7 mouse cellular contexts compared by ENCODE assay signal in genomic region chr1:179545768-179546550, GRCm38 (mm10). TPM values are rescaled to one million over a fixed set of nuclear protein-coding genes. Genes with fewer than 3 reads are reported as not detected.
DNase-seq lines count a peak whose midpoint lies in the region; ATAC-seq and TF ChIP-seq lines count a peak whose summit lies in the region.
"Not testable (repeated sequence)": the region's sequence is repeated elsewhere in the genome, so short reads cannot be mapped to it uniquely, and the experiment has no call there.

Gene Tfb2m (minus strand): TSS chr1:179546267.
Gene Cnst (plus strand): TSS chr1:179546370.

- H3K4me2 ChIP-seq in embryonic facial prominence, embryonic 12.5 days (replicated peaks) = peak within 1 kb of the TSS; percentile 85
- H3K4me2 ChIP-seq in limb, embryonic 12.5 days = peak within 1 kb of the TSS; percentile 82
- peak within 1 kb of the TSS; percentile 89 for H3K4me2 ChIP-seq in midbrain, embryonic 15.5 days

- TF ChIP-seq CTCF in kidney, adult 2 months (conservative IDR thresholded peaks at IDR 0.05; ENCODE audit: insufficient read depth, insufficient read length, low read depth, low read length); spleen, adult 2 months (IDR thresholded peaks at IDR 0.05; ENCODE audit: extremely low read depth, insufficient read depth, insufficient read length, insufficient replicate concordance): not testable (repeated sequence)

- H3K9me3 ChIP-seq in embryonic facial prominence, embryonic 12.5 days; limb, embryonic 12.5 days; midbrain, embryonic 15.5 days: not testable (repeated sequence)

- H3K4me3 ChIP-seq in embryonic facial prominence, embryonic 12.5 days = peak within 1 kb of the TSS; percentile 80
- peak within 1 kb of the TSS; percentile 83 for H3K4me3 ChIP-seq in kidney, adult 2 months (ENCODE audit: insufficient read depth, low read depth, low read length)
- peak within 1 kb of the TSS; percentile 80 for H3K4me3 ChIP-seq in limb, embryonic 12.5 days (replicated peaks)
- peak within 1 kb of the TSS; percentile 86 for H3K4me3 ChIP-seq in midbrain, embryonic 15.5 days
- H3K4me3 ChIP-seq in spleen, adult 2 months (ENCODE audit: extremely low read depth, insufficient read depth, insufficient read length) = peak within 1 kb of the TSS; percentile 85

- not testable (repeated sequence) for H3K36me3 ChIP-seq in embryonic facial prominence, embryonic 12.5 days; kidney, adult 2 months (ENCODE audit: control insufficient read depth, insufficient read depth, low read length); limb, embryonic 12.5 days; midbrain, embryonic 15.5 days (replicated peaks); spleen, adult 2 months (ENCODE audit: control insufficient read depth, insufficient read depth, low read length)

- peak; percentile 99 for ATAC-seq in embryonic facial prominence, embryonic 12.5 days (ENCODE audit: insufficient number of reproducible peaks, insufficient read depth, low FRiP score, low TSS enrichment)
- ATAC-seq in limb, embryonic 12.5 days (ENCODE audit: insufficient number of reproducible peaks, insufficient read depth, low FRiP score, low TSS enrichment, low read depth) = peak; percentile 98
- ATAC-seq in midbrain, embryonic 15.5 days (replicated peaks) = peak; percentile 100

- H3K9ac ChIP-seq in embryonic facial prominence, embryonic 12.5 days = peak within 1 kb of the TSS; percentile 85
- H3K9ac ChIP-seq in limb, embryonic 12.5 days (replicated peaks) = peak within 1 kb of the TSS; percentile 81
- H3K9ac ChIP-seq in midbrain, embryonic 15.5 days = peak within 1 kb of the TSS; percentile 65

- under 1% methylated on average over 69 of the region's 69 CpGs for WGBS in embryonic facial prominence, embryonic 12.5 days
- WGBS in kidney, adult 2 months = under 1% methylated on average over 69 of the region's 69 CpGs
- WGBS in limb, embryonic 12.5 days = under 1% methylated on average over 69 of the region's 69 CpGs
- 0% methylated on average over 69 of the region's 69 CpGs for WGBS in midbrain, embryonic 15.5 days
- under 1% methylated on average over 69 of the region's 69 CpGs for WGBS in spleen, adult 2 months

- H3K4me1 ChIP-seq in embryonic facial prominence, embryonic 12.5 days = peaks cover 20% of the 10 kb centered on the region
- H3K4me1 ChIP-seq in kidney, adult 2 months (ENCODE audit: control insufficient read depth, insufficient read depth, low read length) = peaks cover 11% of the 10 kb centered on the region; the same call in 1 of the 2 replicates
- peaks cover 20% of the 10 kb centered on the region for H3K4me1 ChIP-seq in limb, embryonic 12.5 days (replicated peaks)
- peaks cover 31% of the 10 kb centered on the region for H3K4me1 ChIP-seq in midbrain, embryonic 15.5 days
- H3K4me1 ChIP-seq in spleen, adult 2 months (ENCODE audit: control insufficient read depth, insufficient read depth, insufficient read length) = not testable (repeated sequence)

- H3K27ac ChIP-seq in embryonic facial prominence, embryonic 12.5 days = peak within 1 kb of the TSS; percentile 90
- H3K27ac ChIP-seq in kidney, adult 2 months (ENCODE audit: insufficient read depth, low read depth, low read length) = peak within 1 kb of the TSS; percentile 78
- H3K27ac ChIP-seq in limb, embryonic 12.5 days = peak within 1 kb of the TSS; percentile 93
- peak within 1 kb of the TSS; percentile 95 for H3K27ac ChIP-seq in midbrain, embryonic 15.5 days
- peak within 1 kb of the TSS; percentile 88 for H3K27ac ChIP-seq in spleen, adult 2 months (ENCODE audit: insufficient read depth, low read length)

- TF ChIP-seq POLR2A in kidney, adult 2 months (IDR thresholded peaks at IDR 0.05; ENCODE audit: low read depth, low read length) = not testable (repeated sequence)
- TF ChIP-seq POLR2A in spleen, adult 2 months (IDR thresholded peaks at IDR 0.05; ENCODE audit: low read depth, low read length) = peak; percentile 5; the same call in 1 of the 2 replicates

- DNase-seq in adrenal gland, postnatal 25 days = peak; percentile 97
- DNase-seq in heart, adult 18-20 months = peak; percentile 99
- DNase-seq in kidney, adult 2 months = peak; percentile 100
- peak; percentile 95 to 97 for DNase-seq in spleen, adult 2 months (ENCODE audit: low read depth in 1 of 2, low spot score in 2 of 2)

- not testable (repeated sequence) for H3K27me3 ChIP-seq in embryonic facial prominence, embryonic 12.5 days; kidney, adult 2 months (replicated peaks; ENCODE audit: control insufficient read depth, insufficient read depth, low read length); limb, embryonic 12.5 days; midbrain, embryonic 15.5 days (replicated peaks); spleen, adult 2 months (ENCODE audit: control insufficient read depth, insufficient read depth, low read length)

RNA-seq across cellular contexts. Expression of gene Tfb2m, which starts in this region (rescaled TPM):
- total RNA-seq in adrenal gland, postnatal 25 days (2021) = 45.1 and 48.6 TPM in 2 replicates
- 28.9 and 31.1 TPM in 2 replicates for polyA plus RNA-seq in embryonic facial prominence, embryonic 12.5 days (2016; fragmentation: Nextera tagmentation; extraction: Ambion mirVana)
- total RNA-seq in heart, adult 18-20 months (2021) = 10 to 100 TPM; 69.8 to 76.6 TPM
- 14.9 and 18.8 TPM in 2 replicates for polyA plus RNA-seq in kidney, adult 2 months (2012; rRNA removed)
- 27.0 and 28.4 TPM in 2 replicates for polyA plus RNA-seq in limb, embryonic 12.5 days (2016; fragmentation: Nextera tagmentation; extraction: Ambion mirVana)
- 22.7 and 25.8 TPM in 2 replicates for polyA plus RNA-seq in midbrain, embryonic 15.5 days (2015; fragmentation: Nextera tagmentation; extraction: Ambion mirVana)
- polyA plus RNA-seq in spleen, adult 2 months (2012; rRNA removed) = 4.4 TPM in 2 replicates

RNA-seq across cellular contexts. Expression of gene Cnst, which starts in this region (rescaled TPM):
- 43.4 and 60.7 TPM in 2 replicates for total RNA-seq in adrenal gland, postnatal 25 days (2021)
- polyA plus RNA-seq in embryonic facial prominence, embryonic 12.5 days (2016; fragmentation: Nextera tagmentation; extraction: Ambion mirVana) = 25.0 and 25.7 TPM in 2 replicates
- 10 to 100 TPM; 43.9 to 47.2 TPM for total RNA-seq in heart, adult 18-20 months (2021)
- 11.1 and 11.6 TPM in 2 replicates for polyA plus RNA-seq in kidney, adult 2 months (2012; rRNA removed)
- polyA plus RNA-seq in limb, embryonic 12.5 days (2016; fragmentation: Nextera tagmentation; extraction: Ambion mirVana) = 19.9 and 21.4 TPM in 2 replicates
- polyA plus RNA-seq in midbrain, embryonic 15.5 days (2015; fragmentation: Nextera tagmentation; extraction: Ambion mirVana) = 28.8 and 30.2 TPM in 2 replicates
- 7.2 and 9.3 TPM in 2 replicates for polyA plus RNA-seq in spleen, adult 2 months (2012; rRNA removed)

Comparison
In these comparisons a context has a peak if more than half of its experiments do, and no peak if none do; other contexts are left out.
1. Peak in every context shown above with its lines: DNase-seq, ATAC-seq, H3K4me3 ChIP-seq and H3K27ac ChIP-seq.